Mouse (Mus musculus) testis, adult 2 months (tissue): Measurements from ENCODE around the gene Tiam1.

Source experiments
- CTCF ChIP-seq: fragments of 200-500 bp; IDR thresholded peaks from 2 replicates; pipeline ENCODE4 v1.5.1; 2012; ENCODE audit warnings: low read depth, mild to moderate bottlenecking, inconsistent platforms, low read length, moderate library complexity; ENCODE audit not compliant: control insufficient read depth, insufficient read depth, insufficient replicate concordance
- POLR2A ChIP-seq: fragments of 200-500 bp; IDR thresholded peaks from 2 replicates; pipeline ENCODE4 v1.6.1; 2012; ENCODE audit warnings: low read depth, mild to moderate bottlenecking, inconsistent platforms, low read length, moderate library complexity; ENCODE audit not compliant: control insufficient read depth

DNA sequence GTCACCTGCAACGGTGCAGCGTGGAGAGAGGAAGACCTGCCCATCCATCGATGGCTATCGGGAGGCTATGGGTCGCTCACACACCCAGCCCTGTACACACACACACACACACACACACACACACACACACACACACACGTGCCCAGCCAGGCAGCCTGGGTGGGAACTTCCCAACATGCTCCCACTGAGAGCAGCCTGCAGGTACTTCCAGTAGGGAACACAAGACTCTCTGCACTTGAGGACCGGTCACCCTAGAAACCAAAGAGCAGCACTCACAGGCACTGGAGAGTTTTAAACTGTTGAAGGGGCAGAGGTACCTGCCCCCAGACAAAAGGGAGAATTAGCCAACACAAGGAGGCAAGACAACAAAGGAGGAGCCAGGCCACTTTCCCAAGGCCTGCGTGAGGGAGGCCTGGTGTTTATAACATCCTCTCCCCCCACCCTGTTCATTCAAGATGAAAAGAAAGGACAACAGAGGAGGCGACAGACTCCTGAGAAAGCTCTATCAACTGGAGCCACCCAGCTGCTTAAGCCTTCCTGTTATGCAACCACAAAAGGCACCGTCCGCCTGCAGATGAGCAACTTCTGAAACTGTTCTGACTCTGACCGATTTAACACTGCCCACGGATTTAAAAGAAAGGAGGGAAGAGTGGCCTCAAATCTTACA lies 326.9 kb downstream of the Tiam1 start:
- TF ChIP-seq CTCF: no peak
- TF ChIP-seq POLR2A: no peak
